Mouse (Mus musculus) v-Abl transformed pro-B cells (cell line): Measurements from ENCODE around the gene Pkp4.
"Not testable (repeated sequence)": the region's sequence is repeated elsewhere in the genome, so short reads cannot be mapped to it uniquely, and the experiment has no call there.

Experiments used
- in situ Hi-C, 2 experiments: fragments of 400-800 bp; cut with MboI; formaldehyde crosslinking; loops; one replicate each; pipeline ENCODE4 v1.15.1; 2025; ENCODE audit not compliant: unreplicated experiment in 2 of 2

The Pkp4 gene

GRCm38 (mm10) chr2:59364156-59364842 lies 203.6 kb downstream of the Pkp4 start:
- in situ Hi-C loops = no loop called here

DNA sequence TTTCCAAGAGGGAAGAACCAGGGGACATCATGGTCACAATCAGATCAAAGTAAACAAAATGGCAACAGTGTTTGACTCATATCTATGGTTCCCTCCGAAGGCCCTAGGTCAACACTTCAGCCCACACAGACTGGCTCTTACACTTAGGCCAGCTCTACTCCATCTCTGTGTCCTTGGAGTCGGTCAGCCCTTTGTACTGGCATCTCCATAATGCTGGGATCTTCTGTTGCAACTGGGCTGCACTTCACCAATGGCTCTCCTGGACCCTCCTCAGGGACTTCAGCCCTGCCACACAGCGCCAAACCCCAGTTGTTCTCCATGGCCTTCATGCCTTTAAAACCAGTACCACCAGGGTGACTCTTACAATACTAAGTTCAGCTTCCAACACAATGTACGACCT lies 206.5 kb downstream of the Pkp4 start:
- in situ Hi-C loops = no loop called here

- in situ Hi-C loops = no loop called here
Observed at GRCm38 (mm10) chr2:59373113-59373512, 212.5 kb downstream of the Pkp4 start.

- in situ Hi-C loops = no loop called here
Observed at GRCm38 (mm10) chr2:59378096-59378495, 217.4 kb downstream of the Pkp4 start.

- in situ Hi-C loops = not testable (repeated sequence)
Observed at GRCm38 (mm10) chr2:59378861-59379260, 218.2 kb downstream of the Pkp4 start.

GRCm38 (mm10) chr2:59383231-59383630 lies 222.6 kb downstream of the Pkp4 start:
- in situ Hi-C loops = no loop called here

GRCm38 (mm10) chr2:59383852-59384776 lies 223.5 kb downstream of the Pkp4 start:
- in situ Hi-C loops = no loop called here

- in situ Hi-C loops = no loop called here
Observed at GRCm38 (mm10) chr2:59385211-59385935, 224.7 kb downstream of the Pkp4 start.

DNA sequence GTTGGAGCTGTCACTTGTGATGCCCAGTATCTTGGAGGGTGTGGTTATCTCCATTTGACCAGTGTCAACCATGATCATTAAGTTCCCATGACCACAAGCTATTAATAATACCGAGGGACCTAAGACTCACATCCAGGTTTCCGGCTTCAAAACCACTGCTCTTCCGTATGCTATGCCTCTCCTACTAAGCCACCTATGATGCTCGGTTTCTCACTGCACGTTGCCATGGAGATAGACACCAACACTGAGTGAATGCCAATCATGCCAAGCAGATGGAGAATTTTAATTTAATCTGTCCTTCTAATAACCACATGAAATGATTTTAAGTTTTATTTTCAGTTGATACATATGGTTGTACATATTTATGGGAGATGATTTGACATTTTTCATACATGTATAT lies 229.3 kb downstream of the Pkp4 start:
- in situ Hi-C loops = no loop called here

DNA sequence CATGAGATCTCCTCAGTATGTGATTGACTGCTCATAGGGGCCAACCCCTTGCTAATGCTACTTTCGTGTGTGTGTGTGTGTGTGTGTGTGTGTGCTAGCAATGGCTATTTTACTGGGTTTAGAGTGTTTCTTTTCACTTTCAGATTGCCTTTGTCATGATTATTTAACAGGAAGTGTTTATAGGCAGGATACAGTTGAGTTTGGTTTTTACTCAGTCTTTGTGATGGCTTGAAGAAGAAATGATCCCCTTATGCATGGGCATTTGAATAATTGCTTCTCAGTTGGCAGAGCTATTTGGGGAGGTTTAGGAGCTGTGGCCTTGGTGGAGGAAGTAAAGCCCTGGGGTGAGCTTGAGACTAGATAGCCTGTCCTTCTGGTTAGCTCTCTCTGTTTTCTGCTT lies 232.5 kb downstream of the Pkp4 start:
- in situ Hi-C loops = no loop called here

- in situ Hi-C loops = no loop called here
Observed at GRCm38 (mm10) chr2:59394651-59395050, 234.0 kb downstream of the Pkp4 start.

GRCm38 (mm10) chr2:59395160-59395650 lies 234.6 kb downstream of the Pkp4 start:
- in situ Hi-C loops = not testable (repeated sequence)

DNA sequence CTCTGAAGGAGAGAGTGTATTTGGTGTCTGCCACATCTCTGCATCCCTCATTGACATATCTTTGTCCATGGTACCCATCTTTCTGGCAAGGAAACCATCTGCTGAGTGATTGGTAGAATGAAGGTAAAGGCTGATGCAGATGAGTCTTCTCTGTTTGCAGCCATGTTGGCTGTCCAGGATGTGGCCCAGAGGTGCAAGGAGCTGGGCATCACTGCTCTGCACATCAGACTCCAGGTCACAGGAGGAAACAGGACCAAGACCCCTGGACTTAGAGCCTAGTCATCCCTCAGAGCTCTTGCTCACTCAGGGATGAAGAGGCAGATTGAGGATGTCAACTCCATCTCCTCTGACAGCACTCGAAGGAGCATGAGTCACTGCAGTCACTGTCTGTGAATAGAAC lies 235.9 kb downstream of the Pkp4 start:
- in situ Hi-C loops = no loop called here

DNA sequence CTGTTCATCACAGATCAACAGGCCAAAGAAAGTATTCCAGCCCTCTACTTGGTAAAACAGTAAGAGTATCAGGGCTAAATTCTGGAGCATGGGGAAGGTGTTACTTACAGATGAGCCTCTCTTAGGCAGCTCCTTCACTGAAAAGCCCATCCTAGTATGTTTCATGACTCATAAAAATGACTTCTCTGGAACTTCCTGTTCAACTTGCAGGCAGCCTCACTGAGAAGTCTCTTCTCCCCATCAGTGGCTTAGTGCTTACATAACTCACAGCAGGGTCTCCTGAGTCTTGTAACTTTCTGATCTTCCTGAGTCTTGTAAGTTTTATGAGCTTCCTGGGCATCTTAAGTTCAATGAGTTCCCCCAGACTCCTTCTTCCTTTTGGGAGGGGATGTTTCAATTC lies 236.9 kb downstream of the Pkp4 start:
- in situ Hi-C loops = no loop called here

- in situ Hi-C loops = no loop called here
Observed at GRCm38 (mm10) chr2:59400901-59401378, 240.3 kb downstream of the Pkp4 start.

DNA sequence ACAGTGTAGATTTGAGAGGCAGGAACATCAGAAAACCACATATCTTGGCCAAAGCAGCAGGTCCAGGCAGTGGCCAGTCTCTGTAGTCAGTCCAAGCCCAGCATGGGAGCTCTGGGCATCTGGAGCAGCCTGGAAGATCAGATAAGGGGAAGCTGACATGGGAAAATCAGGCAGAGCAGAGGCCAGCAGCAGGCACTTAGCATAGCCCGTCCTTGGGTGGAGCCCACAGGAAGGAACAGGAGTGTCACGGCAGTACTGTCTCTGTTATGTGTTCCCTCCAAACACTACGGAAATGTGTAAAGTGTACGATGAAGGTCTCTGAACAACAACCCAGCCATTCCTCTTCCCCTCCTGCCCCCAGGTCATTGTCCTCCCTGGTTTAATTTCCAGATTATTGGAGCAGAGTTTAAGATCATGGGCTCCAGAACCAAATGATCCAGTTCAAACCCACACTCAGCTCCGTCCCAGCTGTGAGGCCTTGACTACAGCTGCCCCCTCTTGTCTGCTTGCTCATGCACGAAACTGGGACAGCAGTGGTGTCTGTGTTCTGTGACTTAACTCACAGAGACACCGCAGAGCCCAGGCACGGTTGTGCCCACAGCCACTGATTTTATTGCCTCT lies 241.3 kb downstream of the Pkp4 start:
- in situ Hi-C loops = no loop called here

DNA sequence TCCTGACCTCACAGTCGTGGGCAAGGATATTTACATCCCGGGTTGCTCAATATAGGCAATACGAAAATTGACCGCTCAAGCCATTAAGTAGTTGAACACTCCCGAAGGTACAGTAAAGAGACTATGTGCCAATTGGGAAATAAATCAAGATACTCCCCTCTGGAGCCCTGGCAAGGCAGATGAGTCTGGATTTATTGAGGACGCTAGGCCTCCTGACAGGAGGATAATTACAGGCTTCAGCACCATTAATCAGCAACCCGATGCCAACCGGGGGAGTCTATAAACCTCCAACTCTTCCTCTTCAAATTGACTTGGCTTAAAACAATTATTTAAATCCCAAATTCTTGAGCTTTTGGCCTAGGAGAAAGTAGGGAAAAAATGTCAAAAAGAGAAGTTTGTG lies 243.4 kb downstream of the Pkp4 start:
- in situ Hi-C loops = no loop called here
